Mouse (Mus musculus): ENCODE results near the gene Znhit3.

- TF ChIP-seq GATA1 (IDR thresholded peaks at IDR 0.05; ENCODE audit: borderline replicate concordance, low read length) (no peak), TAL1 (conservative IDR thresholded peaks at IDR 0.05; ENCODE audit: low read depth, low read length) (no peak), CTCF (IDR thresholded peaks at IDR 0.05; ENCODE audit: low read depth, low read length) (no peak)
These were observed 45.1 kb downstream of the Znhit3 start for GRCm38 (mm10) chr11:84871046-84871445.
